Mouse (Mus musculus) right cerebral cortex, adult 18-20 months (tissue): ENCODE results near the gene Recql5.

Experiments
- DNase-seq: peaks from one replicate; pipeline ENCODE4 v3.0.0; 2022; ENCODE audit warnings: mixed read lengths

Recql5 gene

GRCm38 (mm10) chr11:115900561-115901337 lies 32.5 kb downstream of the Recql5 start:
- DNase-seq = no peak

GRCm38 (mm10) chr11:115899486-115900266 lies 33.6 kb downstream of the Recql5 start, which contains the start of gene Smim5:
Smim5 (plus strand) TSS chr11:115899966.
- DNase-seq = no peak

GRCm38 (mm10) chr11:115898886-115899285 lies 34.4 kb downstream of the Recql5 start:
- peak; percentile 68 for DNase-seq

- DNase-seq = no peak
These were observed 34.8 kb downstream of the Recql5 start for GRCm38 (mm10) chr11:115898446-115898845.

- no peak for DNase-seq
These were observed 38.3 kb downstream of the Recql5 start for GRCm38 (mm10) chr11:115894755-115895520.

GRCm38 (mm10) chr11:115893071-115893470 lies 40.2 kb downstream of the Recql5 start:
- no peak for DNase-seq

GRCm38 (mm10) chr11:115892213-115892612 lies 41.1 kb downstream of the Recql5 start:
- DNase-seq = no peak

DNA sequence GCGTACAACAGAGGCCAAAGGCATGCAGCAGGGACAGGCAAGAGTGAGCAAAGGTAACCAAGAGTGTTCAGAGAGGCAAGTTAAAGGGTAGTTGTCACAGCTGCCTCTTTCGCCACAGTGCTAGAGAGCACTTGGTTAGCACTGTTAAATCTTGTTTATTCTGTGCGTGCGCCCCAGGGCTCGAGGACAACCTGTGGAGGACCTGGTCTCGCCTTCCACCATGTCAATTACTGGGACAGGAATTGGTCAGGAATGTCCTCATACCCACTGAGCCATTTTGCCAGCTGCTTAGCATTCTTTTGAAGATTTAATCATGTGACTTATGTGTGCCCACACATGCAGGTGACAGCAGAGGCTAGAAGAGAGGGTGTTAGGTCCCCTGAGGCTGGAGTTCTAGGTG lies 44.1 kb downstream of the Recql5 start:
- DNase-seq = no peak

- no peak for DNase-seq
These were observed 45.3 kb downstream of the Recql5 start for GRCm38 (mm10) chr11:115888020-115888419.

DNA sequence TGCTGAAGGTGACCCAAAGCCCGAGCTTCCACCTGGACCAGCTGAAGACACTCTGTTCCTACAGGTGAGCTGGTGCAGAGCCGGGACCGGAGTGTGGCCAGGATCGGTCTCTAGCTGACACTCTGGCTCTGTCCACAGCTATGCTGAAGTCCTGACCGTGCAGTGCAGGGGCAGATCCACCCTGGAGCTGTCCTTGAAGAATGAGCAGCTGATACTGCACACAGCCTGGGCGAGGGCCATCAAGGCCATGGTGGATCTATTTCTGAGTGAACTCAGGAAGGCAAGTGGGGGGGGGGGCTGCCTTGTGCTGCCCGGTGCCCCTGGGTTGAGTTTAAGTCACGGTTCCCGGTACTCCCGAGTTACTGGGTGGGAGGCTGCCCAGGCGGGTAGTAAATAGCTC lies 46.8 kb downstream of the Recql5 start:
- DNase-seq = no peak

- DNase-seq = no peak
These were observed 48.0 kb downstream of the Recql5 start for GRCm38 (mm10) chr11:115885281-115885680.

DNA sequence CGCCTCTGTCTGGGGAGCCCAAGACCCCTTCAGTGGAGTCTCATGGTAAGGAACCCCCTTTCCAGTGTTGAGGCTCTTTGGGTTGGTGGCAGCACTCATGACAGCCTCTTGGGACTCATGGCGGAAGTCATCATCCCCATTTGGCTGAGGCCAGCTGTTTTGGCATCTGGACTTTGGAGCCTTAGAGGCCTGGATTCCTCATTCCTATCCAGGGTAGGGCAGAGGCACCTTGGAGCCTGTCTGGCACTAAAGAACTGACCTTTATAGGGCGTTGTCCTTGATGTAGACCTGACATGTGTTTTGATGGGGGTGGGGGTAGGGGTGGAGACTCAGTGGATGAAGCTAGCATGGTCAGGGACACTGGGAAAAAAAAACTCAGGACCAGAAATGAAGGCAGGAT lies 48.9 kb downstream of the Recql5 start:
- no peak for DNase-seq

DNA sequence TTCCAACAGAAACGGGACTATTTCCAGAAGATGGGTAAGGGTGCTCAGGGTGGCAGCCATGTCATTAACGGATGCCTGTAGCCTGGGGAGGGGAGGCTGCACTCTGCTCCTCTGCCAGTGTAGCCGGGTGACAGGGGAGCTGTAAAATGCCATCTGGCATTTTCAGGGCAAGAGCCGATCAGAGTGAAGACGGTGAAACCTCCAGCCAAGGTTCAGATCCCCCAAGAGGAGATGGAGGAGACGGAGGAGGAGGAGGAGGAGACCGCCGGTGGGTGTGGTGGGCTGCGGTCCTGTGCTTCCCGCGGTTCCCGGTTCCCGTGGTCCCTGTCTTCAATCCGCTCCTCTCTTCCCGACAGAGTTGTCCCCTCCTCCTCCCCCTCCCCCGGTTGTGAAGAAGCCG lies 50.0 kb downstream of the Recql5 start:
- DNase-seq = no peak

DNA sequence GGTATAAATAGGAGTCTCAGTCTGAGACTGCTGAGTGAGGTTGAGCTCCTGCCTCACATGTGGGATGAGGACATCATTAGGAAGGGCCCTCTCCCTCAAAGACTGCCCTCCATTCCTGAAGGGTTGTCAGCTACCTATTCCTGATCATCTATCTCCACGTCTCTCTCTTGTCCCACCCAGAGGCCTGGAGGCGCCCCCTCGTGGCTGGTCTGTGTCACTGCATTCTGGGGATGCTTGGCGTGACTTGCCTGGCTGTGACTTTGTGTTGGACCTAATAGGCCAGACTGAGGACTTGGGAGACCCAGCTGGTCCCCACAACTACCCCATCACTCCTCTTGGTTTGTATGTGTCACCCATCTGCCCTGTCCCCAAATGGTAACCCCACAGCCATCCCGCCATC lies 52.3 kb downstream of the Recql5 start:
- no peak for DNase-seq

- DNase-seq = no peak
These were observed 55.2 kb downstream of the Recql5 start for GRCm38 (mm10) chr11:115878071-115878470.

DNA sequence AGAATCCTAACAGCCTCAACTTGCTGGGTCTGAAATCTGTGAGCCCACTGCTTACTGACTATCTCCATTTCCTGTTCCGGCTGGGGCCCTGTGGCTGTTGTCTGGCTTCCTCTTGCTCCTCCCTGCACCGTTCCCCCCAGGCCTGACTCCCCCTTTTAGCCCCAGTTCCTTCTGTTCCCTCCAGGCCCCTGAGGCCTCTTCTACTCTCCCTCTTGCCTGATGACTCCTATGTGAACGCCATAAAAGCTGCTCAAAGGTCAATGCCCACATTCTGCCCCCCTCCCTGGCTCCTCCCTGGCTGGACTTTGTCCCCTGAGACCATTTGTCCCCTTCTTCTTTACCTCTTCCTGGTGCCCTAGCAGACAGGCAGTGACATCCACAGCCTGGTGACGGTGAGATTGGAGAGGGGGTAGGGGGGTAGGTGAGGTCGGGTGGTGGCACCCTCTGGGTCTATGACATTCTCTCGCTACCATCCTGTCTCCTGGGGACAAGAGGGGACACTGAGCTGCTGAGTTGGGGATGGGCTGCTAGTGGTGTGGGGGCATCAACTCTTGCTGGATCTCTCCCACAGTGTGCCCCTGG lies 56.0 kb downstream of the Recql5 start:
- DNase-seq = no peak

DNA sequence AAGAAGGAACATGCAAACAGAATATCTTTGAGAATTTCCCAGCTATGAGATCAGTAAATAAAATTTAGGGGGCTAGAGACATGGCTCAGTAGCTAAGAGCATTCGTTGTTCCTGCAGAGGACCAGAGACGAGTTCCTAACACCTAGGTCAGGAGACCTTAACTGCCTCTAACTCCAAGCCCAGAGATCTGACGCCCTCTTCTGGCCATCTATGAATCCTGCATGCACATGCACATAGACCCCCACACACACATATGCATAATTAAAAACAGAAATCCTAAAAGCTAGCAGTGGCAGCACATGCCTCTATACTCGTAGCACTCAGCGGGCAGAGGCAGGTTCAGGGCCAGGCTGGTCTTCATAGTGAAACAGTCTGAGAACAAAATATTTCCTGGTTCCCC lies 56.8 kb downstream of the Recql5 start:
- no peak for DNase-seq

DNA sequence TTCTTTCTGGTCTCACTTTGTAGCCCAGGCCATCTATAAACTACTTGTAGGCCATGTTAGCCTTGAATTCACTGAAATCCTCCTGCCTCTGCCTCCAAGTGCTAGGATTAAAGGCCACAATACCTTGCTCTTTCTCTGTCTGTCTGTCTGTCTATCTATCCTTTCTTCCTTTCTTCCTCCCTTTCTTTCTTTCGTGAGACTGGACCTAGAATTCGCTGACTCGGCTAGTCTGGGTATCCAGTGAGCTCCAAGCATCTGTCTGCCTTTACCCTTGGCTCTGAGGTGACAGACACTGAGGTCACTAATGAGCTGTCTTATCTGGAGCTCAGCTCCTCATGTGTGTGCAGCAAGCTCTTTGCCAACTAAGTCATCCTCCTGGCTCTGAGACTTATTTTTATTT lies 57.3 kb downstream of the Recql5 start:
- DNase-seq = no peak

- no peak for DNase-seq
These were observed 60.8 kb downstream of the Recql5 start for GRCm38 (mm10) chr11:115872437-115872836.

- DNase-seq = no peak
These were observed 63.9 kb downstream of the Recql5 start for GRCm38 (mm10) chr11:115869393-115869792.

- no peak for DNase-seq
These were observed 69.4 kb downstream of the Recql5 start for GRCm38 (mm10) chr11:115863895-115864294.

DNA sequence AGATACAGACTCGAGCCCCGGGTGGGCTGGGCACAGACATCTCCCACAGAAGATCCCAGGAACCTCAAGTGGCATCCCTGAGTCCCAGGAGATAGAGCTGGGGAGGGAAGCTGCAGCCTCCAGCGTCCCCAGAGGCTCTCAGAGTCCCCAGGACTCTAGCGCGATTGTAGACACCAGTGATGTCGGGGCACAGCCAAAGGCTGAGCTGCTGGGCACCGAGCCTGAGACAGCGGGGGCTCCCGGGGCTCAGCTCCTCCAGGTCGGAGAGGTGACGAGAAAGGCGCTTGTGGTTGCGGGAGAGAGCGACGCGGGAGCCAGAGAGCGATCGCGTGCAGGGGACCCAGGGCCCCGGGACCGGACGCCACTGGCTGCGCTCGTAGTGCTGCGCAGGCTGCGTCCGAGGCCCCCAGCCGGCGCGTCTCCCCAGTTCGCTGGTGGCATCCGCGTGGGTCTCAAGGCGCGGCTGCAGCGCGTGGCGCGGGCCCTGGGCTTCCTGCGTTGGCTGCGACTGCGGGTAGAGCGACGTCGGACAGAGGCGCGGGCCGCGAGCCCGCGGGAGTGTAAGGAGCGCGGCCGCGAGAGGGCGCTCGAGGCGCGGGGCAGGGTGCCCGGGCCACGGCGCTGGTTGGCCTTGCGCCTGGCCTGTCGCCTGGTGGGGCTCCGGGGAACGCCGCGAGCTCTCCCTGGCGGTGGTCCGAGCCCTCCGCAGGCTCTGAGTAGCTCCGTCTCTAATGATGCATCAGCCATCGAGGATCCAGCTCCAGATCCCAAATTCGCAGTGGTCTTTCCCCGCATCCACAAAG lies 73.9 kb downstream of the Recql5 start:
- DNase-seq = peak; percentile 68
